Mouse (Mus musculus): ENCODE measurements at regions not wholly inside any gene's neighbourhood (a gene's known extent, or its start where the extent isn't known, plus 50 kb on each side); places are given as distances from the start of the nearest gene placed in this dataset.

GRCm38 (mm10) chr15:27129697-27130096, 234.3 kb upstream of the Fbxl7 start:
- DNase-seq (ENCODE audit: low spot score in 2 of 2) = no peak

GRCm38 (mm10) chr15:27132761-27133160, 237.4 kb upstream of the Fbxl7 start:
- no peak for DNase-seq (ENCODE audit: low spot score in 2 of 2)

DNA sequence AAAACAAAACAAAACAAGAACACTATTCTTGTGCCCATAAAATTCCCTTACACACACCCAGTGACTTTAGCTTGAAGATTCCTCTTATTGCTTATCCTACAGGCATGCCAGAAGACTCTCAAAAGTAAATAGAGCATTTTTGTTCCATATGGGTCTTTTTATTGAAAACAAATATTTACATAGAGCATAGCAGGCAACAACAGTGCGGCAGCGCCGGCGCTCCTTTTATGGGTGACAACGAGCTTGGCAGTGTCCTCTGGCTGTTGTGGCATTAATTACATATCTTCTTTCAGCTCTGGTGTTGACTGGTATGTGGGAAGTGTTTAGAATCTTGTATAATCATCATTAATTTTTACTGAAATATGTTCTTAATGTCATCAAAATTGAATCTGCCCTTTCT, 242.2 kb upstream of the Fbxl7 start:
- no peak for DNase-seq (ENCODE audit: low spot score in 2 of 2)

GRCm38 (mm10) chr15:27145860-27146259, 250.5 kb upstream of the Fbxl7 start:
- DNase-seq (ENCODE audit: low spot score in 2 of 2) = no peak

DNA sequence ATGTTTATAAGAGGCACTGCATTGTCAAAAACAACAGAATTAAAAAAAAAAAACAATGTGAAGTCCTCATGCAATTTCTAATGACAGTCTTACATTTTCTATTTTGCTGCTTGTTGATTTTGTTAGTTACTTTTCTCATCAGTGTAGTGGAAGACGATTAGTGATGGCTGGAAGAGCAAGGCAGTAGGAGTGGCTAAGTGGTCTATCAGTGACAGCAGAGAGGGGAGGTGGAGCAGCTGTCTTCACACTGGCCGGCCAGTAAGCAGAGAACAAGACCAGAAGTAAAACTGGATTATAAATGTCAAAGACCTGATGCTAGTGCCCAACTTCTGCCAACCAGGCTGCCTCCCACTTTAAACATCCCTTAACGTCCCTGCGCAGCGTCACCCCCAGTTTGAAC, 265.6 kb upstream of the Fbxl7 start:
- no peak for DNase-seq (ENCODE audit: low spot score in 2 of 2)

DNA sequence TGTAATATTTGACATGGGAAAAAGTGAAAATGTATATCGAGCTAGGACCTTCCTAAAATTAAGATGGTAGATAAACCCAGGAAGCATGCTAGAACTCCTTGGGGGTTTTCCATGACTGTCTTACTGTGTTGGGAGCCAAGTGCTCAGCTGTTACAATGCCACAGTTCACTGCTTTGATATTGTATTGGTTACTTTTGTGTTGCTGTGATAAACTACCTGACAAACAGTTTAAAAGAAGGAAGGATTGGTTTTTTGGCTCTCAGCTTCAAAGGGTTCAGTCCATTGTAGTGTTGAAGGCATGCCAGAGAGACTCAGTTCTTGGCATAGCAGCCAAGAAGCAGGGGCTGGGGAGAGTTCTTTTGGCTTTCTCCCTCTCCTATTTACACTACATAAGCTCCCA, 272.1 kb upstream of the Fbxl7 start:
- DNase-seq (ENCODE audit: low spot score in 2 of 2) = no peak

GRCm38 (mm10) chr15:27169846-27170245, 274.5 kb upstream of the Fbxl7 start:
- no peak for DNase-seq (ENCODE audit: low spot score in 2 of 2)

GRCm38 (mm10) chr15:27173506-27173905, 278.1 kb upstream of the Fbxl7 start:
- DNase-seq (ENCODE audit: low spot score in 2 of 2) = no peak

GRCm38 (mm10) chr15:27178084-27178935, 282.9 kb upstream of the Fbxl7 start:
- no peak for DNase-seq (ENCODE audit: low spot score in 2 of 2)

- DNase-seq (ENCODE audit: low spot score in 2 of 2) = peak; percentile 20 to 50
Observed at GRCm38 (mm10) chr15:27189699-27190098, 276.8 kb upstream of the Ank start.

GRCm38 (mm10) chr15:27201513-27201912, 265.0 kb upstream of the Ank start:
- DNase-seq (ENCODE audit: low spot score in 2 of 2) = no peak

DNA sequence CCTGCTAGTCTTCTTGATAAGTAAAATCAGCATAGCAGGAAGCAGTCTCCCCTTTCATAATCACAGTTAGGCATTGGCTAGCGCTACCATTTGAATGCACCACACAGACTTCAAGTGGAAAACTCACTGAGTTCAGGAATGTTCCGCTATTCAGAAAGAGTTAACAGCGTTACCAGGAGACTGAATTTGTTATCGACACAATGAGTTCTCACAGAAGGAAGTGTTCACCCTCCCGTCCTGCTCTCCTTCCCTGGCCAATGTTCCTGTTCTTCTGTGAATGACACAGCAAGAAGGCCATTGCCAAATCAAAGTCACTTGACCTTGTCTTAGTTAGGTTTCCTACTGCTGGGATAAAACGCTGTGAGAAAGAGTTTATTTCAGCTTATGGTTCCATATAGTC, 261.6 kb upstream of the Ank start:
- DNase-seq (ENCODE audit: low spot score in 2 of 2) = no peak

DNA sequence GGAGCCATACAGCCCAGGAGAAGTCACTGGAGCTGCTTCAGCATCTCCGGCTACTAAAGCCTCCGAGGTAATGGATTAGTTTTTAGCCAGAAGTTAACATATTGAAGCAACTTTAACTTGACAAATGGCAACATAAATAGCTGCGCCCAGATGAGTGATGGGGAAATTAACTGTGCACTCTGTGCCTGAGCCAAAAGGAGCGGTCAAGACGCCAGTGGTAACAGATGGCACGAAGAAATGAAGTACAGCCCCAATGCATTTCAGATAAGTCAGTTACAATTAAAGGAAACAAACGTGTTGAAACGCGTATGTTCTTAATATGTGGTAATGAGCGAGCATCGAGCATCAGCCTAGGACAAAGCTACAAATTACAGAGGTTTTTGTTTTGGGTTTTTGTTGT, 259.0 kb upstream of the Ank start:
- no peak for DNase-seq (ENCODE audit: low spot score in 2 of 2)

DNA sequence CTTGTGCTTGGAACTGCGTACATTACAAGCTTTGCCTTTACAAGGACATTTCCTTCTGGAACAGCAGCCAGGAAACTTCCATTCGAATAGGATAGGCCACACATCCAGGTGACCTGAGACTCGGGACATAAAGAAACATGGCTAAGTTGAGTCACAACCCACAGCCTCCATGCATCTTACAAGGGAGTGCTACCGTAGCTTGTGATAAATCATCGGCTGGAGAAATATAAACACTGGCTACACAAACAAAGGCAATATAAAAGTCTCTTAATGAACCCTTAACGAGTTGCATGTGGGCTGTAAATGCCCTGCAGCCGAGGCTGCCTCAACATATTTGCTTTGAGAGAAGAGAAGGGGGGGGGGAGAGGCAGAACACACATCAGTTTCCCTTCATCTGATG, 250.1 kb upstream of the Ank start:
- DNase-seq (ENCODE audit: low spot score in 2 of 2) = no peak

- no peak for DNase-seq (ENCODE audit: low spot score in 2 of 2)
Observed at GRCm38 (mm10) chr15:27219126-27219738, 247.2 kb upstream of the Ank start.

DNA sequence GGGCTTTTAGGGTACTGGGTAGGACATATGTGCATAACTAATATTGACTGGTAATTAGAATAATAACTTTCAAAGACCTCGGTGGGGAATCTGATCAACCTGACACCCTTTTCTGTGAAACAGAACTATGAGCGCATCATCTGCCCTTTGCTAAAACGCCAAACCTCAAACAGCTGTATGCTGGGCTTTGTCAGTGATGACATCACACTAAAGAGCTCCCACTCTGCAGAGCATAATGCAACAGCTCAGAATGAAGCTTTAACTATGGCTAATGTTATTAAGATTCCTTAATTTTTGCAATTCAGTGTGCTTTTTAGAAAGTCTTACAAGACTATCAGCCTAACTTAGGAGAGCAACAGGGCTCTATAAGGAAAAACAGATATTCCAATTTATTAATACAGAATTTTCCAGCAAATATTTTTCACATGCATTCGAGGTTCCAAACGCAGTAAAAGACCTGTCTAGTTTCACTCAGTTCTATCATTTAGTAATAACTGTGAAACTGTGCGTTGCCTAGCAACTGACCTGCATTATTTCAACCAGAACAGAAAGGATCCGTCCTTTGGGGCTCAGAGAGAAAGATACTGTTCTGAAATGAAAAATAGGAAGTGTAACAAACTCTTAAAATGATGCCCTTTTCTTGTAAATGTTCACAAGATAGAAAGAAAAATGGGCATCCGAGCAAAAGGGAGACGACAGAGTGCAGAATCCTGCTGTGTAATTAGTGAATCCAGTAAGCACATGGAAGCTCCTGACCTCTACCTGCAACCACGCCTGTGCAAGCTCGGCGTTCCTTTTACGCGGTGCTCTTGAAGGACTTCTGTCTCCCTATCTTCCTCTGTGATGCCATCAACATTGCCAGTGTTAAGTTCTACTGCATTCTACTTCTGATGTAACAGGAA, 242.6 kb upstream of the Ank start:
- no peak for DNase-seq (ENCODE audit: low spot score in 2 of 2)

DNA sequence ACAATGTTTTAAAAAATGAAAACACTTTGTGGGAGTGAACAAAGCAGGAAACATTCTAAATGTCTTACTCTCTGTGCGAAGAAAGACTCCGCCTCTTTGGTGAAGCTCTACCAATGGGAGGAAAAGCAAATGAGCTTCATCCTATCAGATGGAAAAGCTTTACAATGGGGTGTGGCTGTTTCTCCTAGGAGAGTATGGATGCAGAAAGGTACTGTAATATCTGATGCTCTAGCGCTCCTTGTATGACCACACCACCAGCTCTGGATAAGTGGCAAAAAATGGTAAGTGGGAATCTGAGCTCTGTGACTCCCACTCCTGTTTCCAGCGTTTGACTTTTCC, 242.0 kb upstream of the Ank start:
- no peak for DNase-seq (ENCODE audit: low spot score in 2 of 2)

- DNase-seq (ENCODE audit: low spot score in 2 of 2) = no peak
Observed at GRCm38 (mm10) chr15:27232804-27233203, 233.7 kb upstream of the Ank start.

DNA sequence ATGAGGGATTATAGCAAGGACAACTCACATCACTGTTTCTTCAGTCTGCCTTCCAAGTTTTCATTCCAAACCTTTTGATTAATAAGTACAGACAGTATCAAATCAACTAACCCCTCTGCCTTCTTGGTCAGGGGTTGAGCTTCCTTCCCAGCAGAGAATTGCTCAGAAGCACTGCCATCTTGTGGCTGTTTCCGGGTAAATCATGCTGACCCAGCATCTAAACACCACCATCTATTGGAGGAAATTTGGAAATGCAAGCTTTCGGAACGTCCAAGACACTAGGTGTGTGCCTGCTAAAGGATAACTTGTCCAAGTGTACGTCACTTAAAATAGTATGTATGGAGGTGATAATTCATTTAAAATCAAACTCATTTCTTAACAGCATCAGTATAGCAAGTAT, 231.7 kb upstream of the Ank start:
- peak in 1 of 2 experiments; percentile 27 for DNase-seq (ENCODE audit: low spot score in 2 of 2)

DNA sequence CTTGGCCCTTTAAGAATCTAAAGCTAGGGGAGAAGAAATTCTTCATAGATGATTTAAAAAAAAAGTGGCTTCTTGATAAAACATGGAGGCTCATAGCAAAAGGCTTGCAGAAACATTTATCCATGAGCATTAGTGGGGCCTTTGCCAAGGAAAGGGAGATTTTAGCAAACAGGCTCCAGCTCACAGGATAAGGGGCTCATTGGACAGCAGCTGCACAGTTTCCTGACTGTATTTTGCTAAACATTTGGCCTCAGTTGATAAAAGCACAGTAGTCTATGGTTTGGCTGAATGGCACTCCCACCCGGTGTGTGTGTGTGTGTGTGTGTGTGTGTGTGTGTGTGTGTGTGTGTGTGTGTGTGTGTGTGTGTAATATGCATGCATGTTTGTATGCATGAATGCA, 228.2 kb upstream of the Ank start:
- DNase-seq (ENCODE audit: low spot score in 2 of 2) = no peak

DNA sequence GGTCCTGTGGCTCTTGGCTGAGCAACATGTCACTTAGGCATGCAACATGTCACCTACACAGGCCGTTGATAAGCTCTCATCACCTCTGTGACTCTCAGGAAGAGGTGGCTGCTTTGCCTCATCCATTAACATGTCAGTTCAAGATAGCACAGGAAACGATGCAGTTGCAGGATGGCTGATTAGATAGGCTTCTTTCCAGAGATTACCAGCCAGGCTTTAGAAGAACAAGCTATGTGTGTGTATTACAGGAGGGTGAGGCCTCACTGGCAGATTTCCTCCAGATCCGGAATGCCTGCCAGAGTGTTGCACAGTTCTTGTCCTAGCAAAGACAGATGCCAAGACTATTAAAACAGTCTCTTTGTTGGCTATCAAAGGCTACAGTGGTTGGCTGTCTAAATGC, 220.2 kb upstream of the Ank start:
- DNase-seq (ENCODE audit: low spot score in 2 of 2) = no peak

Data from left cerebral cortex, adult 8-10 months (tissue).